Mouse (Mus musculus): Measurements from ENCODE around the gene Gm10647. TPM values are rescaled to one million over a fixed set of nuclear protein-coding genes. Genes with fewer than 3 reads are reported as not detected.
"Not testable (repeated sequence)": the region's sequence is repeated elsewhere in the genome, so short reads cannot be mapped to it uniquely, and the experiment has no call there.

Gene Gm10647
- under 1 TPM; 0.22 to 0.94 TPM for total RNA-seq (2021)

- no peak for DNase-seq (ENCODE audit: extremely low spot score in 1 of 2, low spot score in 1 of 2)
These were observed at the start of gene Gm10647 for GRCm38 (mm10) chr9:66796739-66797138. Gene Gm10647 (plus strand): TSS chr9:66797039.

- DNase-seq (ENCODE audit: extremely low spot score in 1 of 2, low spot score in 1 of 2) = no peak
These were observed 48.4 kb upstream of the Gm10647 start for GRCm38 (mm10) chr9:66748390-66748789.

GRCm38 (mm10) chr9:66752849-66753248 is 44.0 kb upstream of the Gm10647 start:
- no peak for DNase-seq (ENCODE audit: extremely low spot score in 1 of 2, low spot score in 1 of 2)

GRCm38 (mm10) chr9:66760991-66761390 is 35.8 kb upstream of the Gm10647 start:
- no peak for DNase-seq (ENCODE audit: extremely low spot score in 1 of 2, low spot score in 1 of 2)

- no peak for DNase-seq (ENCODE audit: extremely low spot score in 1 of 2, low spot score in 1 of 2)
These were observed 28.1 kb upstream of the Gm10647 start for GRCm38 (mm10) chr9:66768721-66769120.

GRCm38 (mm10) chr9:66769275-66769674 is 27.6 kb upstream of the Gm10647 start:
- DNase-seq (ENCODE audit: extremely low spot score in 1 of 2, low spot score in 1 of 2) = no peak

- no peak for DNase-seq (ENCODE audit: extremely low spot score in 1 of 2, low spot score in 1 of 2)
These were observed 26.1 kb upstream of the Gm10647 start for GRCm38 (mm10) chr9:66770701-66771100.

GRCm38 (mm10) chr9:66784552-66784951 is 12.3 kb upstream of the Gm10647 start:
- not testable (repeated sequence) for DNase-seq (ENCODE audit: extremely low spot score in 1 of 2, low spot score in 1 of 2)

- DNase-seq (ENCODE audit: extremely low spot score in 1 of 2, low spot score in 1 of 2) = no peak
These were observed 9.0 kb upstream of the Gm10647 start for GRCm38 (mm10) chr9:66787821-66788220.

GRCm38 (mm10) chr9:66794629-66795463 is 2.0 kb upstream of the Gm10647 start:
- DNase-seq (ENCODE audit: extremely low spot score in 1 of 2, low spot score in 1 of 2) = no peak

- DNase-seq (ENCODE audit: extremely low spot score in 1 of 2, low spot score in 1 of 2) = peak; percentile 81 to 88
These were observed 1.1 kb upstream of the Gm10647 start, which contains the start of gene Aph1b for GRCm38 (mm10) chr9:66795464-66796324. Gene Aph1b (minus strand): TSS chr9:66795490.

- DNase-seq (ENCODE audit: extremely low spot score in 1 of 2, low spot score in 1 of 2) = no peak
These were observed 5.1 kb downstream of the Gm10647 start for GRCm38 (mm10) chr9:66801947-66802346.

- not testable (repeated sequence) for DNase-seq (ENCODE audit: extremely low spot score in 1 of 2, low spot score in 1 of 2)
These were observed 9.1 kb downstream of the Gm10647 start for GRCm38 (mm10) chr9:66805951-66806350.

- DNase-seq (ENCODE audit: extremely low spot score in 1 of 2, low spot score in 1 of 2) = no peak
These were observed 16.6 kb downstream of the Gm10647 start for GRCm38 (mm10) chr9:66813392-66813791.

- DNase-seq (ENCODE audit: extremely low spot score in 1 of 2, low spot score in 1 of 2) = no peak
These were observed 24.2 kb downstream of the Gm10647 start for GRCm38 (mm10) chr9:66820996-66821395.

- DNase-seq (ENCODE audit: extremely low spot score in 1 of 2, low spot score in 1 of 2) = not testable (repeated sequence)
These were observed 25.4 kb downstream of the Gm10647 start for GRCm38 (mm10) chr9:66822255-66822654.

- DNase-seq (ENCODE audit: extremely low spot score in 1 of 2, low spot score in 1 of 2) = peak in 1 of 2 experiments; percentile 13
These were observed 29.2 kb downstream of the Gm10647 start for GRCm38 (mm10) chr9:66825990-66826389.

- no peak for DNase-seq (ENCODE audit: extremely low spot score in 1 of 2, low spot score in 1 of 2)
These were observed 35.6 kb downstream of the Gm10647 start for GRCm38 (mm10) chr9:66832366-66832908.

GRCm38 (mm10) chr9:66833851-66834250 is 37.0 kb downstream of the Gm10647 start:
- DNase-seq (ENCODE audit: extremely low spot score in 1 of 2, low spot score in 1 of 2) = peak in 1 of 2 experiments; percentile 13

- peak; percentile 88 to 90 for DNase-seq (ENCODE audit: extremely low spot score in 1 of 2, low spot score in 1 of 2)
These were observed 37.7 kb downstream of the Gm10647 start, which contains the start of gene Aph1c for GRCm38 (mm10) chr9:66834318-66835096. Gene Aph1c (minus strand): TSS chr9:66834726.
